Mouse (Mus musculus): ENCODE data around the gene Mgat5.

Gene Mgat5

GRCm38 (mm10) chr1:127338833-127339487 is 134.1 kb downstream of the Mgat5 start:
- no peak for DNase-seq (ENCODE audit: low spot score in 2 of 2)

- no peak for DNase-seq (ENCODE audit: low spot score in 2 of 2)
These were observed 135.5 kb downstream of the Mgat5 start for GRCm38 (mm10) chr1:127340296-127340695.

- no peak for DNase-seq (ENCODE audit: low spot score in 2 of 2)
These were observed 140.1 kb downstream of the Mgat5 start for GRCm38 (mm10) chr1:127344913-127345312.

GRCm38 (mm10) chr1:127346596-127347139 is 141.9 kb downstream of the Mgat5 start:
- DNase-seq (ENCODE audit: low spot score in 2 of 2), result no peak

- DNase-seq (ENCODE audit: low spot score in 2 of 2), result no peak
These were observed 143.2 kb downstream of the Mgat5 start for GRCm38 (mm10) chr1:127347878-127348620.

GRCm38 (mm10) chr1:127348642-127349341 is 144.0 kb downstream of the Mgat5 start:
- DNase-seq (ENCODE audit: low spot score in 2 of 2), result peak; percentile 61 to 67

DNA sequence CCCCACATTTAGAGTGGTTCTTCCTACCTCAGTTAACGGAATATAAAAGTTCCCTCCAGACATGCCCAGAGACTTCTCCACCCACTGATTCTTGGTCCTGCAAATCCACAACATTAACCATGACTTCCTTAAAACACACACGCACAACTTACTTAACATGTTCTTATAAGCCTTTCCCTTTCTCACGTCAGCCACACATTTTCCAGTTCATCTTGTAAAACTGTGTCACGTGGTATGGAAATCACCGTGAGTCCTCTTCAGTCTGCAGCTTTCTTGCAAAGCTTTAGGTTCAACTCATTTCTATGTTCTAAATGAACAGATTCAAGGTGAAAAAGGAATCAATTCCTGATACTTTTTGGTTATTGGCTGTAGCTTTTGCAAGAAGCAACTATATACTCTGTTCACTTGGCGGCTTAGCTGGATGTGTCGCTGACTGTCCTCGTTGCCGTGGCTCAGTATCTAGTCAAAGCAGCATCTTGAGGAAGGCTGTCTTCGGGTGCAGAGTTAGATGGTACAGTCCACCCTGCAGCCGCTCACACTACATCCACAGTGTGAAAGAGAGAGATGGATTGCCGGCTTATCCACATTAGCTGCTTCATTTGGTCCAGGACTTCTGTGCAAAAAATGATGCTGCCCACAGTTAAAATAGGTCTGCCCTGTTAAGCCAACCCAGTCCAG is 146.7 kb downstream of the Mgat5 start:
- no peak for DNase-seq (ENCODE audit: low spot score in 2 of 2)

GRCm38 (mm10) chr1:127352131-127352793 is 147.4 kb downstream of the Mgat5 start:
- DNase-seq (ENCODE audit: low spot score in 2 of 2), result no peak

GRCm38 (mm10) chr1:127353408-127353807 is 148.6 kb downstream of the Mgat5 start:
- peak; percentile 49 to 52 for DNase-seq (ENCODE audit: low spot score in 2 of 2)

DNA sequence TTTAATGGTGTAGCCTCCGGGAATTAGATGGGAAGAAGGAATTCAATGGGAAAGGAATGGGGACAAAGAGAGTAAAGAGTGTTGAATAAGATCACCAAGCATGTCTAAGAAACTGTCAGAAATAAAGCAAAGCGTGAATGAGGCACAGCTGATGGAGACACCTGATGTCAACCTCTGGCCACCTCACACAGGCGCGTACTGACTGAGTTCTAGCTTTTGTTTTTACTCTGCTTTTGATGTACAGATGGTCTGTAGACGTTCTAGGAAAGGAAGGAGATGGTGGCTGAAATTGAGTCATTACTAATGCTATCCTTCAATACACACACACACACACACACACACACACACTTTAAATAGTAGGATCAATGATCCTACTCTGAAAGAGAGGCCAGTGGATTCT is 149.3 kb downstream of the Mgat5 start:
- DNase-seq (ENCODE audit: low spot score in 2 of 2), result no peak

DNA sequence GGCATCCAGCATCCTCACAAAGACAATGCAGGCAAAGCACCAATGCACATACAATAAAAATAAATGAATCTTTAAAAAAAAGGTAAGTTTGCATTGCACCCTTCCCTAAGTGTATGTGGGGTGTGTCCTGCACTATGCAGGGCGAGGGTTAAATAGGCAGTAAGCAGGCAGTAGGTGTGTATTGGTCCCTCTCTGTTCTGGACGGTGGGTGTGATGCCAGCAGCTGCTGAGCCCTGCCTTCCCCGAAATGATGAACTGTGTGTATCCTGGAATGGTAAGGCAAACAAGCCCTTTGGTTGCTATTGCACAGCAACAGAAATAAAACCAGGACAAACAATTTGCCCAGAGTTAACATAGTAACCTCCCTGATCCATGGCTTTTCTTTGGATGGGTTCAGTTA is 150.2 kb downstream of the Mgat5 start:
- DNase-seq (ENCODE audit: low spot score in 2 of 2), result no peak

- DNase-seq (ENCODE audit: low spot score in 2 of 2), result no peak
These were observed 158.8 kb downstream of the Mgat5 start for GRCm38 (mm10) chr1:127363638-127364037.

DNA sequence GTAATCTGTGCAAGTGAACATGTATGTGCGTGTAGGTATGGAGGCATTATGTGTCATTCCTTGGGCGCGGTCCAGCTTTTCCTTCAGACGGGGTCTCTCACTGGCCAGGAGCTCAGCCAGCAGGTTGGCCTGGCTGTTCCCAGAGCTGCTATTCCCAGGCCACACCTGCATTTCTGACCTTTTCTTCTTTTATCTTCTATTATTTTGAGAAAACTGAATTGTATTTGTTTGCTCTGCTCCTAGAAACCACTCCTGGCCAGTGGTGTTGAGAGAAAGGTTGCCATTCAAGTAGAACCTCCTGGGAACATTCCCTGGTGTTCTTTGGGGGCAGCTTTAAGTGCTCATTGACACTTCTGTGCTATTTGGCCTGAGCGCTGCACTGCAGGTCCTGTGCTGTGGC is 160.9 kb downstream of the Mgat5 start:
- no peak for DNase-seq (ENCODE audit: low spot score in 2 of 2)

DNA sequence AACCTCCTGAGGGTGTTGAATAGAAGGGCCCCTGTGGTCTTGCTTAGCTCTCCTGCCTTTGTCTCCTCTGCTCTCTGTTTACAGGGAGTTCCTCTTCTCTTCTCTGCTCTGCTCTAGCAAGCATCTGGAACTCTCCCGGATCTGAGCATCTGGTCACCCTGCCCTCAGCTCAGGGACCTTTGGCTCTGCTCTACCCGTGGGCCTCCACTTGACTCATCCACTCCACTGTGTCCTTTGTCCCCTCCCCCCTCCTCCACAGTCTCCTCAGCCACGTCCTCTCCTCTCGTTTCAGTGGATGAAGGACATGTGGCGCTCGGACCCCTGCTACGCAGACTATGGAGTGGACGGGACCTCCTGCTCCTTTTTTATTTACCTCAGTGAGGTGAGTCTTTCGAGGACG is 161.3 kb downstream of the Mgat5 start:
- no peak for DNase-seq (ENCODE audit: low spot score in 2 of 2)

DNA sequence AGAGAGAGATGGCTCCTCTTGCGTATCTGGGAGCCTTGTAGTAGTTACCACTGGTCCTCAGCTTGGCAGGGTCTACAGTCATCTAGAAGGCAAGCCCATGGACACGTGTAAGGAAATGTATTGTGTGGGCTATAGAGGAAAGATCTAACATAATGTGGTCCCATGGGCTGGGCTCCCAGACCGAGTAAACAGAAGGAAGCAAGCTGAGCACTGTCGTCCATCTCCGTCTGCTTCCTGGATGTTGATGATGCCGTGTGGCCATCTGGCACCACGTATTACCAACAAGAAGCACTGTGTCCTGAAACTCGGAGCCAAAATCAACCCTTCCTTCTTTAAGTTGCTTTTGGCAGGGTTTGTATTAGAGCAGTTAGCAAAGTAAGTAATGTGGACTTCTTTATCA is 163.7 kb downstream of the Mgat5 start:
- no peak for DNase-seq (ENCODE audit: low spot score in 2 of 2)

- no peak for DNase-seq (ENCODE audit: low spot score in 2 of 2)
These were observed 164.7 kb downstream of the Mgat5 start for GRCm38 (mm10) chr1:127369538-127369937.

- no peak for DNase-seq (ENCODE audit: low spot score in 2 of 2)
These were observed 167.3 kb downstream of the Mgat5 start for GRCm38 (mm10) chr1:127372096-127372495.

- no peak for DNase-seq (ENCODE audit: low spot score in 2 of 2)
These were observed 168.7 kb downstream of the Mgat5 start for GRCm38 (mm10) chr1:127373559-127373958.

DNA sequence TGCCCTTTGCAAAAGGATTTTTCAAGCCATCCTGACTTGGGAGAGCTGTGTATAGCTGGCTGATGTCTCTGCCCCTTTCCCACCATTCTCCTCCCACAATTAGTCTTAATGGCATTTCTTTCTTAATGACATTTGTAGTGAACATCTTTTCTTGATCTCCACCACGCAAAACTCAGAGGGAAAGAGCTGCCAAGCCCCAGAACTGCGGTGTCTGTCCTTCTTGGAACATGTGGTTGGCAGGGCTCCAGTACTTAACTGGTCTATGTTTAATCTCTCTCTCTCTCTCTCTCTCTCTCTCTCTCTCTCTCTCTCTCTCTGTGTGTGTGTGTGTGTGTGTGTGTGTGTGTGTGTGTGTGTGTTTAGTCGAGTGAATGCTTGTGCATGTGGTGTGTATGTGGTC is 169.3 kb downstream of the Mgat5 start:
- peak in 1 of 2 experiments; percentile 53 for DNase-seq (ENCODE audit: low spot score in 2 of 2)

- DNase-seq (ENCODE audit: low spot score in 2 of 2), result no peak
These were observed 175.3 kb downstream of the Mgat5 start for GRCm38 (mm10) chr1:127380140-127380539.

DNA sequence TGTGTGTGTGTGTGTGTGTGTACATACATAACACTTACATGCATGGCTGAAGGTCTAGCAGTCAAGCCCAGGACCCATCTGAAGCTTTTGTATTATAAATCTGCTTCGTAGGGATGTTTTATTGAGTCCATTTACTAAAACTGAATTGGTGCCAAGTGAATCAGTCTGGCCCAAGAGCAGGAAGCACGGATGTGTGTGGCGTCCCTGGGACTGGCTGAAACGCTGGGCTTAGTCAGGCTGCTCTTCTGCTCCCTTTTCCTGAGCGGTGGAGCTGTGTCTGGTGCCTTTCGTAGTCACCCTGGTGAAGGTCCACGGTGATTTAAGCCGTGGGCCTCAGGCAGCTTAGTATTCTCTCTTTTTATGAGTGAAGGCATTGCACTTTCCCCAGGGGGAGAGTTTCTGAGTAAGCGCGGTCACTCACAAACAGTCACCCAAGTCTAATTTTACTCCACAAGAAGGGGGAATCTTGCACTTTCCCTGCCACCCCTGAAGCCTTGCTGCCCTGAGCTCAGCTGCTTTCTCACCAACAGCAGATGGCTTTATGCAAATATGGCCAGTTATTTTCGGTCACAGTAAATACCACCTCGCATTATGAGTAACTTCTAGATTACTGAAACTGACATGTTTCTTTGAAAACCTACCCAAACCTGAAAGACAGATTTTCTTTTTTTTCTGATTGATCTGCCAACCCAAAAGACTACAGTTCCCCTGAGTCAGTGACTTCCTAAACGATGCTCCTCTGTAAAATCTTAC is 176.1 kb downstream of the Mgat5 start:
- no peak for DNase-seq (ENCODE audit: low spot score in 2 of 2)

Data from right cerebral cortex, postnatal 10 days (tissue).